Comparison of ENCODE assay signal across 23 mouse cellular contexts in the genomic region with DNA sequence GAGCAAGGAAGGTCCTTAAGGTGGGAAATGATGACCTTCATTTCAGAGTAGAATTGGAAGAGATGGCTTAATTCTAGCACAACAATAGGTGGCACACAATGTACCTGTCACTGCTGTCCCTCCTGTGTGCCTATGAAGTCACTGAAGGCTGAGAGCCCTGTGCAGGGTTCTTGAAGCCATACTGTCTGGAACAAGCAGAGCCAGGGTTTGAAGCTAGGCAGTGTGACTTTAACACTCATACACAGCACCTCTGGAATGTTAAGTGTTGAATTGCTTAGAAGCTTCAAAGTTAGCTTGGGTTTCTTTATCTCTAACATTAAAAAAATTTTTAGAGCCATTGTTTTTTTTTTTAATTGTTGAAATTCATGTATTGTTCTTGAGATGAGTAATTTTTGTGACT.
DNase-seq lines count a peak whose midpoint lies in the region; ATAC-seq and TF ChIP-seq lines count a peak whose summit lies in the region.
"Had no signal": no experiment of that assay in that cellular context is flagged by ENCODE, and none has a peak within 500 bp of the region (broad histone marks: within the 10 kb centered on the region; RNA-seq: fewer than 3 reads in every experiment).

No protein-coding gene starts in this region.

- H3K4me1 ChIP-seq in forebrain, embryonic 11.5 days (replicated peaks; ENCODE audit: control insufficient read depth, insufficient read depth, low read length): no peaks in the 10 kb centered on the region; the same call in 1 of the 2 replicates
- peaks cover 15% of the 10 kb centered on the region for H3K4me1 ChIP-seq in forebrain, embryonic 12.5 days
- 0 out of 2 replicates have a peak, but pooled peaks cover 3% of the 10 kb centered on the region for H3K4me1 ChIP-seq in heart, postnatal 0 days (ENCODE audit: control insufficient read depth, insufficient read depth)
- H3K4me1 ChIP-seq in heart, embryonic 11.5 days (ENCODE audit: control insufficient read depth, insufficient read depth, low read length): 0 out of 2 replicates have a peak, but pooled peaks cover 2% of the 10 kb centered on the region

- TF ChIP-seq POLR2A in myocyte (IDR thresholded peaks at IDR 0.05; ENCODE audit: insufficient read length, low read depth): no peak

- ATAC-seq in forebrain, embryonic 11.5 days (replicated peaks; ENCODE audit: low FRiP score): no peak; the same call in 1 of the 2 replicates
- no peak for ATAC-seq in forebrain, embryonic 12.5 days (ENCODE audit: low FRiP score)
- no peak for ATAC-seq in heart, postnatal 0 days (ENCODE audit: insufficient read depth, low read depth)
- ATAC-seq in heart, embryonic 11.5 days (replicated peaks; ENCODE audit: insufficient number of reproducible peaks, low FRiP score, low TSS enrichment): no peak
- ATAC-seq: activated CD4-positive, CD25-positive, alpha-beta regulatory T cell, adult 4 months; hindbrain, embryonic 16.5 days had no signal

- no peaks in the 10 kb centered on the region for H3K79me2 ChIP-seq in myocyte (ENCODE audit: control insufficient read depth, insufficient read depth)

- no peak for DNase-seq in forebrain, embryonic 11.5 days (ENCODE audit: low spot score)
- DNase-seq in heart, postnatal 0 days (ENCODE audit: low spot score): peak; percentile 13
- DNase-seq in lung, postnatal 25 days (ENCODE audit: low spot score): peak; percentile 6
- DNase-seq in lung, postnatal 4 days: no peak
- DNase-seq: adrenal gland, adult 8-10 months; adrenal gland, postnatal 25 days; cerebellum, adult 18-20 months; cerebellum, adult 9-10 months; cerebellum, postnatal 14 days; gastrocnemius, adult 2 months; gastrocnemius, postnatal 14 days; heart, adult 18-20 months; heart, postnatal 10 days; heart, postnatal 36 days had no signal

- H3K9ac ChIP-seq in forebrain, embryonic 11.5 days (ENCODE audit: low read length): no peak overlapping the region
- H3K9ac ChIP-seq in forebrain, embryonic 12.5 days: no peak overlapping the region
- no peak overlapping the region for H3K9ac ChIP-seq in heart, postnatal 0 days (replicated peaks; ENCODE audit: low read depth, low read length)
- H3K9ac ChIP-seq in heart, embryonic 11.5 days (ENCODE audit: low read depth, low read length): no peak overlapping the region
- H3K9ac ChIP-seq: hindbrain, embryonic 13.5 days had no signal

- TF ChIP-seq EP300 in heart, postnatal 0 days (IDR thresholded peaks at IDR 0.05; ENCODE audit: low read depth): no peak

- no peaks in the 10 kb centered on the region for H3K27me3 ChIP-seq in forebrain, embryonic 11.5 days (ENCODE audit: control insufficient read depth, insufficient read depth, low read length)
- no peaks in the 10 kb centered on the region for H3K27me3 ChIP-seq in forebrain, embryonic 12.5 days
- H3K27me3 ChIP-seq in heart, postnatal 0 days (ENCODE audit: control insufficient read depth, insufficient read depth, low read length): no peaks in the 10 kb centered on the region
- no peaks in the 10 kb centered on the region for H3K27me3 ChIP-seq in heart, embryonic 11.5 days (ENCODE audit: control insufficient read depth, insufficient read depth, low read length)
- no peaks in the 10 kb centered on the region for H3K27me3 ChIP-seq in myocyte (ENCODE audit: control insufficient read depth, insufficient read depth, insufficient read length)
- H3K27me3 ChIP-seq: hindbrain, embryonic 13.5 days had no signal

- H3K27ac ChIP-seq in forebrain, embryonic 11.5 days (ENCODE audit: low read depth, low read length): peak overlapping the region; percentile 3; the same call in 1 of the 2 replicates
- H3K27ac ChIP-seq in forebrain, embryonic 12.5 days: no peak overlapping the region
- H3K27ac ChIP-seq in heart, postnatal 0 days (ENCODE audit: low read depth): no peak overlapping the region
- no peak overlapping the region for H3K27ac ChIP-seq in heart, embryonic 11.5 days (ENCODE audit: low read depth, low read length)
- H3K27ac ChIP-seq: gastrocnemius, adult 2 months; heart, embryonic 10.5 days had no signal

- no peaks in the 10 kb centered on the region for H3K9me3 ChIP-seq in forebrain, embryonic 11.5 days (ENCODE audit: control insufficient read depth, low read length)
- no peaks in the 10 kb centered on the region for H3K9me3 ChIP-seq in forebrain, embryonic 12.5 days
- H3K9me3 ChIP-seq in heart, postnatal 0 days (replicated peaks; ENCODE audit: control insufficient read depth, low read length): no peaks in the 10 kb centered on the region
- H3K9me3 ChIP-seq in heart, embryonic 11.5 days (replicated peaks; ENCODE audit: control insufficient read depth, low read length): no peaks in the 10 kb centered on the region
- H3K9me3 ChIP-seq: forebrain, embryonic 10.5 days; heart, embryonic 10.5 days; hindbrain, embryonic 10.5 days; hindbrain, embryonic 13.5 days had no signal

- TF ChIP-seq CTCF in heart, postnatal 0 days (IDR thresholded peaks at IDR 0.05; ENCODE audit: low read depth): no peak

- H3K4me3 ChIP-seq in forebrain, embryonic 11.5 days (ENCODE audit: low read depth, low read length): no peak overlapping the region
- H3K4me3 ChIP-seq in forebrain, embryonic 12.5 days (replicated peaks): no peak overlapping the region
- H3K4me3 ChIP-seq in heart, postnatal 0 days (ENCODE audit: low read depth, low read length): no peak overlapping the region
- H3K4me3 ChIP-seq in heart, embryonic 11.5 days (ENCODE audit: low read depth, low read length): no peak overlapping the region
- H3K4me3 ChIP-seq in myocyte: no peak overlapping the region
- H3K4me3 ChIP-seq: forebrain, embryonic 10.5 days; gastrocnemius, adult 2 months; heart, embryonic 10.5 days; hindbrain, embryonic 10.5 days; hindbrain, embryonic 13.5 days had no signal

- no peak overlapping the region for H3K4me2 ChIP-seq in forebrain, embryonic 11.5 days (ENCODE audit: low read depth, low read length, severe bottlenecking)
- H3K4me2 ChIP-seq in forebrain, embryonic 12.5 days: no peak overlapping the region
- no peak overlapping the region for H3K4me2 ChIP-seq in heart, postnatal 0 days (ENCODE audit: low read depth, low read length)
- H3K4me2 ChIP-seq in heart, embryonic 11.5 days: no peak overlapping the region
- H3K4me2 ChIP-seq in myocyte (ENCODE audit: low read depth): peak overlapping the region; percentile 15
- H3K4me2 ChIP-seq: hindbrain, embryonic 13.5 days had no signal

- no peak overlapping the region for H3ac ChIP-seq in myocyte (ENCODE audit: control insufficient read depth, insufficient read length)

- H3K36me3 ChIP-seq in forebrain, embryonic 11.5 days (ENCODE audit: control insufficient read depth, insufficient read depth, low read length): no peaks in the 10 kb centered on the region
- no peaks in the 10 kb centered on the region for H3K36me3 ChIP-seq in forebrain, embryonic 12.5 days (replicated peaks)
- H3K36me3 ChIP-seq in heart, postnatal 0 days (replicated peaks; ENCODE audit: control insufficient read depth, insufficient read depth, low read length): no peaks in the 10 kb centered on the region
- H3K36me3 ChIP-seq in heart, embryonic 11.5 days (ENCODE audit: control insufficient read depth, insufficient read depth, low read length): no peaks in the 10 kb centered on the region
- H3K36me3 ChIP-seq in myocyte (ENCODE audit: control insufficient read depth, insufficient read depth): no peaks in the 10 kb centered on the region
- H3K36me3 ChIP-seq: forebrain, embryonic 10.5 days; heart, embryonic 10.5 days; hindbrain, embryonic 10.5 days; hindbrain, embryonic 13.5 days had no signal

TF ChIP-seq in myocyte, 11 proteins besides CTCF, POLR2A, EP300 and RAD21:
- TF ChIP-seq CEBPB (IDR thresholded peaks at IDR 0.05; ENCODE audit: insufficient read depth, poor library complexity, severe bottlenecking) (no peak), REST (IDR thresholded peaks at IDR 0.05; ENCODE audit: insufficient read depth, insufficient read length) (no peak), POLR2AphosphoS2 (IDR thresholded peaks at IDR 0.05; ENCODE audit: insufficient read length, low read depth) (no peak), TCF3 (IDR thresholded peaks at IDR 0.05; ENCODE audit: insufficient read length, low read depth) (no peak), MYOG (IDR thresholded peaks at IDR 0.05; ENCODE audit: control insufficient read depth in 1 of 3, insufficient read depth in 1 of 3, insufficient read length in 2 of 3, low read depth in 2 of 3) (no peak), USF1 (IDR thresholded peaks at IDR 0.05; ENCODE audit: low read depth) (no peak), TCF12 (IDR thresholded peaks at IDR 0.05; ENCODE audit: insufficient read depth, poor library complexity, severe bottlenecking) (no peak), MYOD1 (IDR thresholded peaks at IDR 0.05; ENCODE audit: control insufficient read depth in 1 of 3, insufficient read length in 2 of 3, low read depth in 2 of 3) (no peak), SRF (IDR thresholded peaks at IDR 0.05; ENCODE audit: control insufficient read depth, insufficient read length, low read depth) (no peak)

Comparison
In these comparisons a context has a peak if more than half of its experiments do, and no peak if none do; other contexts are left out.
1. DNase-seq: peak in heart, postnatal 0 days (single experiment) and lung, postnatal 25 days (single experiment); none in forebrain, embryonic 11.5 days (single experiment) and lung, postnatal 4 days (0 of 2).